Mouse (Mus musculus): Measurements from ENCODE around the gene Dusp3. TPM values are rescaled to one million over a fixed set of nuclear protein-coding genes. Genes with fewer than 3 reads are reported as not detected.

Dusp3 gene
- polyA plus RNA-seq, 1 experiment from 2014 or later: 11.4 TPM

- no peaks in the 10 kb centered on the region for H3K36me3 ChIP-seq (ENCODE audit: control insufficient read depth, insufficient read depth, low read length)
- H3K27me3 ChIP-seq (ENCODE audit: control insufficient read depth, insufficient read depth, low read length): peaks cover 18% of the 10 kb centered on the region
- no peak overlapping the region for H3K4me3 ChIP-seq (ENCODE audit: low read depth, low read length)
- WGBS: 80% methylated on average over 13 of the region's 13 CpGs
- H3K9me3 ChIP-seq (ENCODE audit: control insufficient read depth, low read length): no peaks in the 10 kb centered on the region
- ATAC-seq (ENCODE audit: low FRiP score): no peak
- H3K4me1 ChIP-seq (replicated peaks; ENCODE audit: control insufficient read depth, insufficient read depth, low read length): 0 out of 2 replicates have a peak, but pooled peaks cover 7% of the 10 kb centered on the region
- no peak for DNase-seq (ENCODE audit: low spot score)
- no peak overlapping the region for H3K9ac ChIP-seq (ENCODE audit: low read depth, low read length)
- no peak overlapping the region for H3K27ac ChIP-seq (ENCODE audit: low read depth, low read length)
- no peak overlapping the region for H3K4me2 ChIP-seq (replicated peaks; ENCODE audit: low read depth, low read length)
Observed at GRCm38 (mm10) chr11:101969835-101970234, 17.0 kb downstream of the Dusp3 start.

- 0% methylated on average over 5 of the region's 5 CpGs for WGBS
- Histone ChIP-seq H3K4me2 (replicated peaks; ENCODE audit: low read depth, low read length) (no peak overlapping the region), H3K4me1 (replicated peaks; ENCODE audit: control insufficient read depth, insufficient read depth, low read length) (0 out of 2 replicates have a peak, but pooled peaks cover 7% of the 10 kb centered on the region), H3K4me3 (ENCODE audit: low read depth, low read length) (no peak overlapping the region), H3K27me3 (ENCODE audit: control insufficient read depth, insufficient read depth, low read length) (peaks cover 27% of the 10 kb centered on the region), H3K27ac (ENCODE audit: low read depth, low read length) (no peak overlapping the region), H3K9me3 (ENCODE audit: control insufficient read depth, low read length) (no peaks in the 10 kb centered on the region), H3K9ac (ENCODE audit: low read depth, low read length) (no peak overlapping the region), H3K36me3 (ENCODE audit: control insufficient read depth, insufficient read depth, low read length) (no peaks in the 10 kb centered on the region)
- ATAC-seq (ENCODE audit: low FRiP score) (peak; percentile 40; the same call in 1 of the 2 replicates), DNase-seq (ENCODE audit: low spot score) (peak; percentile 88)
Observed at GRCm38 (mm10) chr11:101968791-101969190, 18.0 kb downstream of the Dusp3 start.

DNA sequence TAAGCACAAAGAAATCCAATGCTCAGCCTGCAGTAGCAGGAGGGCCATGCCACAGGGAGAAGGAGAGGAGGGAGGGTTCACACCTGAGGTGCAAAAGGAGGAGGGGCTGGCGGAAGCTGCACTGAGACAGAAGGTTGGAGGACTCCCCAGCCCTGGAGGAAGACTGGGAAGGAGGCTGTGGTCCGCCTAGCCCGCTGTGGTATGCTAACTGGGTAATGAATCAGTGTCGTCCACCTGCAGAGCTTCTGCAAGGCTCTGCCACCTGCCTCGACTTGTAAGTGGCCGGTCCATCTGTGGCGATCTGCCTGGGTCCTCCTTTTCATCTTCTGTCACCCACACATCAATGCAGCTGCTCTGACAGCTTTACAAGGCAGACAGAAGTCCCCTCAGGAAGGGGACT is 18.5 kb downstream of the Dusp3 start:
- ATAC-seq (ENCODE audit: low FRiP score) (no peak), DNase-seq (ENCODE audit: low spot score) (peak; percentile 30)
- 8% methylated on average over 7 of the region's 7 CpGs for WGBS
- Histone ChIP-seq H3K27me3 (ENCODE audit: control insufficient read depth, insufficient read depth, low read length) (peaks cover 32% of the 10 kb centered on the region), H3K27ac (ENCODE audit: low read depth, low read length) (no peak overlapping the region), H3K36me3 (ENCODE audit: control insufficient read depth, insufficient read depth, low read length) (no peaks in the 10 kb centered on the region), H3K4me2 (replicated peaks; ENCODE audit: low read depth, low read length) (no peak overlapping the region), H3K4me1 (replicated peaks; ENCODE audit: control insufficient read depth, insufficient read depth, low read length) (peaks cover 7% of the 10 kb centered on the region; the same call in 1 of the 2 replicates), H3K9me3 (ENCODE audit: control insufficient read depth, low read length) (no peaks in the 10 kb centered on the region), H3K4me3 (ENCODE audit: low read depth, low read length) (no peak overlapping the region), H3K9ac (ENCODE audit: low read depth, low read length) (no peak overlapping the region)

DNA sequence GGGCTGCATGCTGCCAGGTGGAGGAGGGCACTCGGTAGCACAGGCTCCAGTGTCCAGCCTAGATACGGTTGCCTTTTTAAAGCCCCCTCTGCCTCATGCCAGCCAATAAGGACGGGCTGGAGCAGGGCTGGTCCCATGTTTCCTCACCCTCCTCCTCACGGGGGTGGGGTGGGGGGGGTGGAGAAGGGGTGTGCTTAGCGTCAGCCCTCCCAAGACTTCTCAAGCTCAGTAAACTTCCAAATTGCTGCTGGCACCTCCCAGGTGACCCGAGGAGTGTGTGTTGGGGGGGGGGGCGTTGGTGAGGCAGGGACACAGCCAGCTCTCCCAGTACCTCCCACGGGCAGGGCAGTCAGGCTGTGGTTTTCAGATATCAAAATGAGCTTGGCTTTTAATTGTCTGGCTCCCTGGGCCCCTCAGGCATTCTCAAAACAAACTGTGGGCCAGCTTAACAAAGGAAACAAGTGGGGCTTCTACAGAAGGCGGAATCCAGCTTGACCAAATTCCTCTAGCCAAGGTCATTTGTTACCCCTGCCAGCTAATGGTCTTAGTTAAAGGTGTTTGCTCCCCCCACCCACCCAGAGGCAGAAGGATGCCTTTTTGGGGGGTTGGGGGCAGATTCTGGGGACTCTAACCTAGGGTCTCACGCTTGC is 19.7 kb downstream of the Dusp3 start, which contains the start of gene Sost:
Sost (minus strand) TSS at position 51 of the 650 bp plus-strand sequence.
- no peak within 1 kb of the TSS for H3K4me3 ChIP-seq (ENCODE audit: low read depth, low read length)
- DNase-seq (ENCODE audit: low spot score): no peak
- peaks cover 44% of the 10 kb centered on the region for H3K27me3 ChIP-seq (ENCODE audit: control insufficient read depth, insufficient read depth, low read length)
- no peak for ATAC-seq (ENCODE audit: low FRiP score)
- no peak within 1 kb of the TSS for H3K4me2 ChIP-seq (replicated peaks; ENCODE audit: low read depth, low read length)
- no peak within 1 kb of the TSS for H3K27ac ChIP-seq (ENCODE audit: low read depth, low read length)
- H3K9ac ChIP-seq (ENCODE audit: low read depth, low read length): no peak within 1 kb of the TSS
- WGBS: 18% methylated on average over 9 of the region's 10 CpGs
- peaks cover 11% of the 10 kb centered on the region for H3K4me1 ChIP-seq (replicated peaks; ENCODE audit: control insufficient read depth, insufficient read depth, low read length)
- no peaks in the 10 kb centered on the region for H3K36me3 ChIP-seq (ENCODE audit: control insufficient read depth, insufficient read depth, low read length)
- H3K9me3 ChIP-seq (ENCODE audit: control insufficient read depth, low read length): no peaks in the 10 kb centered on the region

DNA sequence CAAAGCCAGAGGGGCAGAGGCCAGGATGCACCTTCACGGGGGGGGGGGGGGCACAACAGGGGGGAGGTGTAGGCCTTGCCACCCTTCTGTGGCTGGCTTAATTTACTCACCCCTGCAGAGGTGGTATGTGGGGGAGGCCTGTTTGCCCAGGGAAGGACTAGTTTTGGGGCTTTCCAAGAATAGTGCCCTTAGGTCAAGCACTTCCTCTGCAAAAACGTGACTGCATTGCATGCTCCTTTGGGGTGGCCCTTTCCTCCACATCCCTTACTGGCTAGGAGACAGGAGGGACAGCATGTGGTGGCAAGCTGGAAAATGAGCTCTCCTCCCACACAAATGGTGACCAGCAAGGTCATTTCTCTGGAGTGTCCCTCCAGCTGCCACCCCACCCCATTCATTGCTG is 21.3 kb downstream of the Dusp3 start:
- H3K36me3 ChIP-seq (ENCODE audit: control insufficient read depth, insufficient read depth, low read length): no peaks in the 10 kb centered on the region
- WGBS: 6% methylated on average over 2 of the region's 2 CpGs
- no peak overlapping the region for H3K4me2 ChIP-seq (replicated peaks; ENCODE audit: low read depth, low read length)

GRCm38 (mm10) chr11:101964647-101965046 is 22.2 kb downstream of the Dusp3 start:
- Histone ChIP-seq H3K4me1 (replicated peaks; ENCODE audit: control insufficient read depth, insufficient read depth, low read length) (peaks cover 11% of the 10 kb centered on the region), H3K9ac (ENCODE audit: low read depth, low read length) (no peak overlapping the region), H3K27ac (ENCODE audit: low read depth, low read length) (no peak overlapping the region), H3K4me3 (ENCODE audit: low read depth, low read length) (no peak overlapping the region), H3K4me2 (replicated peaks; ENCODE audit: low read depth, low read length) (no peak overlapping the region), H3K9me3 (ENCODE audit: control insufficient read depth, low read length) (no peaks in the 10 kb centered on the region), H3K27me3 (ENCODE audit: control insufficient read depth, insufficient read depth, low read length) (peaks cover 52% of the 10 kb centered on the region), H3K36me3 (ENCODE audit: control insufficient read depth, insufficient read depth, low read length) (no peaks in the 10 kb centered on the region)
- ATAC-seq (ENCODE audit: low FRiP score) (no peak), DNase-seq (ENCODE audit: low spot score) (peak; percentile 48)
- 9% methylated on average over 7 of the region's 8 CpGs for WGBS

More for the DNA sequence above, 21.3 kb downstream of the Dusp3 start:
- H3K27ac ChIP-seq (ENCODE audit: low read depth, low read length): no peak overlapping the region
- DNase-seq (ENCODE audit: low spot score) (no peak), ATAC-seq (ENCODE audit: low FRiP score) (no peak)
- H3K4me3 ChIP-seq (ENCODE audit: low read depth, low read length): no peak overlapping the region
- peaks cover 11% of the 10 kb centered on the region for H3K4me1 ChIP-seq (replicated peaks; ENCODE audit: control insufficient read depth, insufficient read depth, low read length)
- peaks cover 52% of the 10 kb centered on the region for H3K27me3 ChIP-seq (ENCODE audit: control insufficient read depth, insufficient read depth, low read length)
- no peak overlapping the region for H3K9ac ChIP-seq (ENCODE audit: low read depth, low read length)
- no peaks in the 10 kb centered on the region for H3K9me3 ChIP-seq (ENCODE audit: control insufficient read depth, low read length)

DNA sequence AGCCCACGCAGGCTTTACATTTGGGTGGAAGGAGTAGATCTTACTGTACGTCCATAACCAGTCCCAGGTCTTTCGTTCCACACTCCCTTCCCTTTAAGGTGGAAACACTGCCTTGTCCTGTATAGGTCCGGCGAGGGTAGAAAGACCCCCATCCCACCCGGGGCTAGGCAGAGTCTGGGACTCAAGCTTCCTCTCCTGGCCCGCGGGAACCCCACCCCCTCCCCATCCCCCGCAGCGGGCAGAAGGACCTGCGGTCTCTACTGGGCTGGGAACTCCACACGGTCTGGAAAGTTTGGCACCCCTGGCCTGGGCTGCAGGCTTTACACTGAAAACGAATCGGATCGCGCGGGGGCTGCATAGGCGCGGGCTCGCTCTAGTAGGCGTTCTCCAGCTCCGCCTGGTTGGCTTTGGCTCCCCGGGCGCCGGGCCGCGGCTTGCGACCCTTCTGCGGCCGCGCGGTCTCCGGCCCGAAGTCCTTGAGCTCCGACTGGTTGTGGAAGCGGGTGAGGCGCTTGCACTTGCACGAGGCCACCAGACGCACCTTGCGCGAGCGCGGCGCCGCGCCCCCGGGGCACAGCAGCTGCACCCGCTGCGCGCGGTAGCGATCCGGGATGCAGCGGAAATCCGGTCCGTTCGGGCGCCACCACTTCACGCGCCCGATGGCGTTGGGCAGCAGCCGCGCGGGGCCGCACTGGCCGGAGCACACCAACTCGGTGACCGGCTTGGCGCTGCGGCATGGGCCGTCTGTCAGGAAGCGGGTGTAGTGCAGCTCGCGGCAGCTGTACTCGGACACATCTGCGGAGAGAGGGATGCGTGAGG is 23.1 kb downstream of the Dusp3 start:
- peak overlapping the region; percentile 65 for H3K9ac ChIP-seq (ENCODE audit: low read depth, low read length)
- H3K4me3 ChIP-seq (ENCODE audit: low read depth, low read length): peak overlapping the region; percentile 50
- H3K27me3 ChIP-seq (ENCODE audit: control insufficient read depth, insufficient read depth, low read length): peaks cover 52% of the 10 kb centered on the region
- no peaks in the 10 kb centered on the region for H3K9me3 ChIP-seq (ENCODE audit: control insufficient read depth, low read length)
- H3K36me3 ChIP-seq (ENCODE audit: control insufficient read depth, insufficient read depth, low read length): no peaks in the 10 kb centered on the region
- H3K4me1 ChIP-seq (replicated peaks; ENCODE audit: control insufficient read depth, insufficient read depth, low read length): peaks cover 11% of the 10 kb centered on the region
- H3K27ac ChIP-seq (ENCODE audit: low read depth, low read length): no peak overlapping the region
- ATAC-seq (ENCODE audit: low FRiP score): peak; percentile 59
- peak; percentile 74 for DNase-seq (ENCODE audit: low spot score)
- 1% methylated on average over 77 of the region's 78 CpGs for WGBS
- H3K4me2 ChIP-seq (replicated peaks; ENCODE audit: low read depth, low read length): peak overlapping the region; percentile 90

DNA sequence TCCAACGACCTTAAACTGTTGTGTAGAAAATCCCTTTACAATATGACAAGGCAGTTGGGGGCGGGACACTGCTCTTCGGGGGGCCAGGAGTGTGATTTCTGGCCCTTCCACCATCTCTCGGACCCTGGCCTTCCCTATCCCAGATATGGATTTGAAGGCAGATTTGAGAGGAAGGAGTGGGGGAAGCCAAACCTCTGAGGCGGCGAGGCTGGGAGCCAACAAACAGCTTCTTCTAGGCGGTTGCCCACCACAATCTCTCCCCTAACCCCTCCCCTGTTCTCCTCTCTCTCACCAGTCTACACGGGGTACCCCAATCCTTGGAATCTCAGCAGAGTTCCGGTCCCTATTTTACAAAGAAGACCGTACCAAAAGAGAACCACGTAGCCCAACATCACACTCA is 23.8 kb downstream of the Dusp3 start:
- ATAC-seq (ENCODE audit: low FRiP score): no peak
- peak overlapping the region; percentile 90; the same call in 1 of the 2 replicates for H3K4me2 ChIP-seq (replicated peaks; ENCODE audit: low read depth, low read length)
- no peak overlapping the region for H3K9ac ChIP-seq (ENCODE audit: low read depth, low read length)
- H3K4me3 ChIP-seq (ENCODE audit: low read depth, low read length): peak overlapping the region; percentile 50; the same call in 1 of the 2 replicates
- no peaks in the 10 kb centered on the region for H3K9me3 ChIP-seq (ENCODE audit: control insufficient read depth, low read length)
- H3K4me1 ChIP-seq (replicated peaks; ENCODE audit: control insufficient read depth, insufficient read depth, low read length): peaks cover 11% of the 10 kb centered on the region
- no peak overlapping the region for H3K27ac ChIP-seq (ENCODE audit: low read depth, low read length)
- DNase-seq (ENCODE audit: low spot score): no peak
- no peaks in the 10 kb centered on the region for H3K36me3 ChIP-seq (ENCODE audit: control insufficient read depth, insufficient read depth, low read length)
- peaks cover 52% of the 10 kb centered on the region for H3K27me3 ChIP-seq (ENCODE audit: control insufficient read depth, insufficient read depth, low read length)
- WGBS: 3% methylated on average over 11 of the region's 11 CpGs

All from hindbrain, embryonic 11.5 days (tissue).